Mouse (Mus musculus): ENCODE measurements around the gene Plbd2. TPM values are rescaled to one million over a fixed set of nuclear protein-coding genes. Genes with fewer than 3 reads are reported as not detected.

Plbd2 gene
- polyA plus RNA-seq, 1 experiment from 2014 or later = 30.6 TPM

DNA sequence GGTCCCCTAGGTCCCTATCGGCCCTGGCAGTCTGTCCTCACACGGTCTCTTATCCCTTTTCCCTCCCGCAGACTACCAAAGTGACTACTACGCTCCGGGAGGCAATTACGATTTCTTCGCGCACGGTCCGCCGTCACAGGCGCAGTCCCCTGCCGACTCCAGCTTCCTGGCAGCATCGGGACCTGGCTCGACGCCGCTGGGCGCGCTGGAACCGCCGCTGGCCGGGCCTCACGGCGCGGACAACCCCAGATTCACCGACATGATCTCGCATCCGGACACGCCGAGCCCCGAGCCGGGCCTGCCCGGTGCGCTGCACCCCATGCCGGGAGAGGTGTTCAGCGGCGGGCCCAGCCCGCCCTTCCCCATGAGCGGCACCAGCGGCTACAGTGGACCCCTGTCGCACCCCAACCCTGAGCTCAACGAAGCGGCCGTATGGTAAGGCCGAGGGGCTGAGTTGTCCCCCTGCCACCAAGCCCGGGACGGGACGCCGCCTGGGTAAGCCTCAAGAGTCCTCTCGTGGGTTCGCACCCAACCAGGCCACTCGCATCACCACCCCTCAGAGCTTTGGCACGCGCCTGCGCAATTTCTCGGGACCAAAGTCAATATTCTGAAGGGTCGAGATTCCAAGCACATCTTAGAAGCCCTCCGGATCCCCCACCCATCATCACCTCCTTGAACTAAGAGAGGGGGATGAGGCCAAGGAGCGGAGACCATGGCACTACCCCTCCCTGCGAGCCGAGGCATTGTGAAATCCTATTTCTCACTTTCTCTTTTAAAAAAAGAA lies 63.3 kb downstream of the Plbd2 start:
- H3K27me3 ChIP-seq (ENCODE audit: control insufficient read depth, insufficient read depth, low read depth, low read length) = peaks cover 3% of the 10 kb centered on the region
- peak overlapping the region; percentile 89 for H3K27ac ChIP-seq (ENCODE audit: low read length)
- H3K9me3 ChIP-seq (replicated peaks; ENCODE audit: control insufficient read depth, low read length, poor library complexity, severe bottlenecking) = no peaks in the 10 kb centered on the region
- H3K4me2 ChIP-seq (ENCODE audit: low read length) = peak overlapping the region; percentile 52
- ATAC-seq = no peak
- H3K9ac ChIP-seq (ENCODE audit: low read depth, low read length) = peak overlapping the region; percentile 73
- H3K4me1 ChIP-seq (ENCODE audit: control insufficient read depth, insufficient read depth, low read length) = peaks cover 18% of the 10 kb centered on the region
- H3K4me3 ChIP-seq (ENCODE audit: low read depth, low read length) = peak overlapping the region; percentile 57
- H3K36me3 ChIP-seq (ENCODE audit: control insufficient read depth, insufficient read depth, low read length) = no peaks in the 10 kb centered on the region
- WGBS = 6% methylated on average over 61 of the region's 61 CpGs

GRCm38 (mm10) chr5:120438991-120439710 lies 64.3 kb downstream of the Plbd2 start:
- no peak for ATAC-seq
- H3K9ac ChIP-seq (ENCODE audit: low read depth, low read length) = peak overlapping the region; percentile 73
- H3K27me3 ChIP-seq (ENCODE audit: control insufficient read depth, insufficient read depth, low read depth, low read length) = peaks cover 5% of the 10 kb centered on the region
- WGBS = 9% methylated on average over 27 of the region's 27 CpGs
- H3K27ac ChIP-seq (ENCODE audit: low read length) = peak overlapping the region; percentile 89
- no peaks in the 10 kb centered on the region for H3K9me3 ChIP-seq (replicated peaks; ENCODE audit: control insufficient read depth, low read length, poor library complexity, severe bottlenecking)
- peaks cover 18% of the 10 kb centered on the region for H3K4me1 ChIP-seq (ENCODE audit: control insufficient read depth, insufficient read depth, low read length)
- H3K36me3 ChIP-seq (ENCODE audit: control insufficient read depth, insufficient read depth, low read length) = no peaks in the 10 kb centered on the region
- peak overlapping the region; percentile 52 for H3K4me2 ChIP-seq (ENCODE audit: low read length)
- peak overlapping the region; percentile 57 for H3K4me3 ChIP-seq (ENCODE audit: low read depth, low read length)

DNA sequence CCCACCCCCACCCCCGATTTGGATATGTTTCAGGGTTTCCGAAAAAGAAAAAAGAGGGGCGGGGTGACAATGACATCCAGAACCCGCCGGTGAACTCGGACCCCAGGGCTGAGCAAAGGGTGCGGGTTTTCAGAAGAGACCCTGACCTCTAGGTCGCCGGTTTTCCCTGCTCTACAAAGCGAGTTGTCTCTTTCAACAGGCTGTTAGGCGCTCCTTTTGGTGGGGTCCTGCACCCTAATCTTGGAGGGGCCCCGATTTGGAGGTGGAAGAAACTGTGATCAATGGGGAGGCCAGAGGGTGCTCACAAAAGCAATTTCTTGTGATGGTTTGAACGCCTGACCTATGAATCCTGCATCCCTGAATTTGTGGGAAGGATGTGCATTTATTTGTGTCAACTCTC lies 65.0 kb downstream of the Plbd2 start:
- ATAC-seq = no peak
- WGBS = 3% methylated on average over 13 of the region's 13 CpGs
- Histone ChIP-seq H3K4me1 (ENCODE audit: control insufficient read depth, insufficient read depth, low read length) (peaks cover 18% of the 10 kb centered on the region), H3K9me3 (replicated peaks; ENCODE audit: control insufficient read depth, low read length, poor library complexity, severe bottlenecking) (no peaks in the 10 kb centered on the region), H3K27me3 (ENCODE audit: control insufficient read depth, insufficient read depth, low read depth, low read length) (peaks cover 10% of the 10 kb centered on the region), H3K27ac (ENCODE audit: low read length) (peak overlapping the region; percentile 89), H3K36me3 (ENCODE audit: control insufficient read depth, insufficient read depth, low read length) (no peaks in the 10 kb centered on the region), H3K4me2 (ENCODE audit: low read length) (peak overlapping the region; percentile 52), H3K4me3 (ENCODE audit: low read depth, low read length) (peak overlapping the region; percentile 57), H3K9ac (ENCODE audit: low read depth, low read length) (peak overlapping the region; percentile 72)

GRCm38 (mm10) chr5:120437986-120438385 lies 65.4 kb downstream of the Plbd2 start:
- Histone ChIP-seq H3K27ac (ENCODE audit: low read length) (peak overlapping the region; percentile 89), H3K9me3 (replicated peaks; ENCODE audit: control insufficient read depth, low read length, poor library complexity, severe bottlenecking) (no peaks in the 10 kb centered on the region), H3K9ac (ENCODE audit: low read depth, low read length) (peak overlapping the region; percentile 72), H3K27me3 (ENCODE audit: control insufficient read depth, insufficient read depth, low read depth, low read length) (peaks cover 10% of the 10 kb centered on the region), H3K4me3 (ENCODE audit: low read depth, low read length) (peak overlapping the region; percentile 57), H3K4me1 (ENCODE audit: control insufficient read depth, insufficient read depth, low read length) (peaks cover 18% of the 10 kb centered on the region), H3K4me2 (ENCODE audit: low read length) (peak overlapping the region; percentile 52), H3K36me3 (ENCODE audit: control insufficient read depth, insufficient read depth, low read length) (no peaks in the 10 kb centered on the region)
- no peak for ATAC-seq
- WGBS = under 1% methylated on average over 33 of the region's 33 CpGs

- Histone ChIP-seq H3K36me3 (ENCODE audit: control insufficient read depth, insufficient read depth, low read length) (no peaks in the 10 kb centered on the region), H3K27me3 (ENCODE audit: control insufficient read depth, insufficient read depth, low read depth, low read length) (peaks cover 10% of the 10 kb centered on the region), H3K4me2 (ENCODE audit: low read length) (peak overlapping the region; percentile 52), H3K4me3 (ENCODE audit: low read depth, low read length) (peak overlapping the region; percentile 57), H3K27ac (ENCODE audit: low read length) (peak overlapping the region; percentile 89), H3K9ac (ENCODE audit: low read depth, low read length) (peak overlapping the region; percentile 72), H3K9me3 (replicated peaks; ENCODE audit: control insufficient read depth, low read length, poor library complexity, severe bottlenecking) (no peaks in the 10 kb centered on the region), H3K4me1 (ENCODE audit: control insufficient read depth, insufficient read depth, low read length) (peaks cover 18% of the 10 kb centered on the region)
- WGBS = 1% methylated on average over 17 of the region's 17 CpGs
- no peak for ATAC-seq
Observed at GRCm38 (mm10) chr5:120437539-120437938, 65.9 kb downstream of the Plbd2 start.

DNA sequence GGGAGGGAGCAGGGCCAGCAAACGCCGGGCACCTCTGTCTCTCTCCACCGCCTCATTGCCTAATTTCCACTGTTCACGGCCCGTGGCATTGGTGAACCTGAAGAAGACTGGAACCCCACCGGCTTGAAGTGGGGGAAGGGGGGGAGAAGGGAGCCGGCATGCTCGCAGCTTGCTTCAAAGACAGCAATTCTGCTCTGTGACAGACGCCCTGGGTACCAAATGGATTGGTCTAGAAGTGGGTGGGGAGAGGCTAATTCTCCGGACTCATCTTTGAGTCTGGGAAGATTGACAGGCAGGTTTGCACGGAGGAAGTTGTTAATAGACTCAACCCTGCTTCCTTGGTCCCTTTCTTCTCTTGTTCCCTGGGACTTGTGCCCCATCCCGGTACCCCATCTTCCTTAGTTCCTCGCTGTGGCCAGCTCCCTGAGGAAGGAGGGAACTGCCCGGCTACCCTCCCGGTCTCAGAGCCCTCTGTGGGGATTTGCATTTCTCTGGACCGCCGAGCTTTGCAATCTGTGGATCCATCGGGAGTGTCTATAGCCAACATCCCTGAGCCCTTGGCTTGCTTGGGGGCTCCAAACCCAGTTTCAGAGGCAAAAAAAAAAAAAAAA lies 66.4 kb downstream of the Plbd2 start:
- H3K9me3 ChIP-seq (replicated peaks; ENCODE audit: control insufficient read depth, low read length, poor library complexity, severe bottlenecking) = no peaks in the 10 kb centered on the region
- no peaks in the 10 kb centered on the region for H3K36me3 ChIP-seq (ENCODE audit: control insufficient read depth, insufficient read depth, low read length)
- peak overlapping the region; percentile 62 for H3K9ac ChIP-seq (ENCODE audit: low read depth, low read length)
- peak overlapping the region; percentile 52 for H3K4me2 ChIP-seq (ENCODE audit: low read length)
- ATAC-seq = no peak
- peak overlapping the region; percentile 57 for H3K4me3 ChIP-seq (ENCODE audit: low read depth, low read length)
- peak overlapping the region; percentile 89 for H3K27ac ChIP-seq (ENCODE audit: low read length)
- WGBS = 1% methylated on average over 18 of the region's 18 CpGs
- H3K4me1 ChIP-seq (ENCODE audit: control insufficient read depth, insufficient read depth, low read length) = peaks cover 18% of the 10 kb centered on the region
- H3K27me3 ChIP-seq (ENCODE audit: control insufficient read depth, insufficient read depth, low read depth, low read length) = peaks cover 10% of the 10 kb centered on the region

GRCm38 (mm10) chr5:120435731-120436501 lies 67.5 kb downstream of the Plbd2 start:
- peaks cover 20% of the 10 kb centered on the region for H3K4me1 ChIP-seq (ENCODE audit: control insufficient read depth, insufficient read depth, low read length)
- ATAC-seq = no peak
- WGBS = 1% methylated on average over 47 of the region's 47 CpGs
- H3K4me3 ChIP-seq (ENCODE audit: low read depth, low read length) = peak overlapping the region; percentile 57
- H3K4me2 ChIP-seq (ENCODE audit: low read length) = peak overlapping the region; percentile 52
- no peaks in the 10 kb centered on the region for H3K36me3 ChIP-seq (ENCODE audit: control insufficient read depth, insufficient read depth, low read length)
- peak overlapping the region; percentile 64 for H3K9ac ChIP-seq (ENCODE audit: low read depth, low read length)
- peak overlapping the region; percentile 89 for H3K27ac ChIP-seq (ENCODE audit: low read length)
- H3K27me3 ChIP-seq (ENCODE audit: control insufficient read depth, insufficient read depth, low read depth, low read length) = peaks cover 10% of the 10 kb centered on the region
- H3K9me3 ChIP-seq (replicated peaks; ENCODE audit: control insufficient read depth, low read length, poor library complexity, severe bottlenecking) = no peaks in the 10 kb centered on the region

- Histone ChIP-seq H3K36me3 (ENCODE audit: control insufficient read depth, insufficient read depth, low read length) (no peaks in the 10 kb centered on the region), H3K4me1 (ENCODE audit: control insufficient read depth, insufficient read depth, low read length) (peaks cover 18% of the 10 kb centered on the region), H3K4me3 (ENCODE audit: low read depth, low read length) (peak overlapping the region; percentile 57), H3K4me2 (ENCODE audit: low read length) (peak overlapping the region; percentile 52), H3K9ac (ENCODE audit: low read depth, low read length) (peak overlapping the region; percentile 64), H3K27me3 (ENCODE audit: control insufficient read depth, insufficient read depth, low read depth, low read length) (peaks cover 15% of the 10 kb centered on the region), H3K9me3 (replicated peaks; ENCODE audit: control insufficient read depth, low read length, poor library complexity, severe bottlenecking) (no peaks in the 10 kb centered on the region), H3K27ac (ENCODE audit: low read length) (peak overlapping the region; percentile 89)
- no peak for ATAC-seq
- WGBS = under 1% methylated on average over 44 of the region's 44 CpGs
Observed at GRCm38 (mm10) chr5:120435006-120435681, 68.3 kb downstream of the Plbd2 start.
